Mouse (Mus musculus) neutrophil, adult 5-6 weeks (primary cell): ENCODE data around the gene Pgr. TPM values are rescaled to one million over a fixed set of nuclear protein-coding genes. Genes with fewer than 3 reads are reported as not detected.

ENCODE experiments used
- ATAC-seq: fragments of 151-379, 151-347 bp; 2 replicates; pipeline ENCODE4 v1.8.0; 2017; ENCODE audit warnings: mild to moderate bottlenecking, moderate TSS enrichment; ENCODE audit not compliant: insufficient number of reproducible peaks, poor library complexity, low FRiP score, severe bottlenecking; ENCODE audit errors: extremely low read depth
- total RNA-seq: library from RNA; stranded (forward); fragments of 200-1000 nt; gene quantifications from 2 replicates; pipeline ENCODE4 v1.2.3, GENCODE M21; 2017

Gene Pgr
- total RNA-seq = not detected in 2 replicates

DNA sequence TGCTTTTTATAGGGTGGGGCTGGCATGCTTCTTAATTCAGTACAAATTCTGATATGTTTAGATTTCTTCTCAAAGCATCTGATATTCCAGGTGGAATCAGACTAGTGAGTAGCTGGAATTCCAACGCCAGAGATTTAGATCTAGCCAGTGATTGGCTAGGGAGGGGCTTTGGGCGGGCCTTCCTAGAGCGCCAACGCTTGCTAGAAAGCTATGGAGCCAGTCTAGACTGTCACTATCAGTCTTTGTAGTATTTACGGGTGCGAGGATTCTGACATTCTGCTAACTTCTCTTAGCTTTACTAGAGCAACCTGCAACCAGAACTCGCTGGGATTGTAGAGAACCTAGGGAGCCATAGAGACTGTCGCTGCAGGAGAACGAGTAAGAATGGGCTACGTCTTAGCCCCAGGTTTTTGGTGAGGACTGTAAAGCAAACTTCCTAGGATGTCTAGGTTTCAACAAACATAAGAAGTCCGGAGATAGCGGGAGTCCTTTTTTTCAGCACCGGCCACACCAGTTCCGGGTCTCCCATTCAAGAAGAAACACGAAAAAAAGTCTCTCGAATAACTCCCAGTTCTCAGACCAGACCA, at the start of gene Pgr:
TSS of gene Pgr (plus strand) at position 218 of the 587 bp plus-strand sequence.
- no peak for ATAC-seq

DNA sequence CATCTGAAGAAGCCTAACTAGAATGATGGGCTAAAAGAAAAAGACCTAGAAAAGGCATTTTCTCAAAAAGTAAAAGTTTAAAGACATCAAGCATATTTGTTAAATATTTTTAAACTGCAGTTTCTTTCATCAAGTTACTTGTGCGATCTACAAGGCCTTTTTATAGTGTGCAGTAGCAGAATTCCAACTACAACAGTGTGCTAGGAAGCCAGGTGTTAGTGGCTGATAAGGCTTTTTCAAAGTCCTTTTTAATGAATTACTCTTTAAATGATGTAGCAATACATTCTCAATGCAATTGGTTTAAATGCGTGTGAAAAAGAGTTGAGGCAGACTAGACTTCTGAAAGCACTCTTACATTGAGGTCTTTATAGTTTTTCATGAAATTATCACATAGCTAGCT, 42.2 kb upstream of the Pgr start:
- ATAC-seq = no peak

DNA sequence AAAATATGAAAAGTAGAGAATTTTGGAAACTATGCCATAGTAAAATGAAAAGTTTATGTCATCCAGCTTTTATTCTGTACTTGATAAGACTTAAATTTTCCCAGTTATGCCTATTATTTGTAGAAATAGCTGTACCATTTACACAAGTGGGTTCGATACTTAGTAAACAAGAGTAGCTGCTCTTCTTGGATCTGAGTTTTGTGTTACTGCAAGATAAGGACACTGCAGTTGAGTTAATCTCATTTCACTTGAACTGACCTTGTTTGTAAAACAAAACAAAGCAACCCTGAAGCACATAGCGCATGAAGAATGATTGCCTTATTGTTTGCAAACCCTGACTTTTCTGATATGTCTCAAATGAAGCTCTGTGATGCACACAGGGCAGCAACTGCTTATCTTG, 31.1 kb upstream of the Pgr start:
- ATAC-seq = no peak

DNA sequence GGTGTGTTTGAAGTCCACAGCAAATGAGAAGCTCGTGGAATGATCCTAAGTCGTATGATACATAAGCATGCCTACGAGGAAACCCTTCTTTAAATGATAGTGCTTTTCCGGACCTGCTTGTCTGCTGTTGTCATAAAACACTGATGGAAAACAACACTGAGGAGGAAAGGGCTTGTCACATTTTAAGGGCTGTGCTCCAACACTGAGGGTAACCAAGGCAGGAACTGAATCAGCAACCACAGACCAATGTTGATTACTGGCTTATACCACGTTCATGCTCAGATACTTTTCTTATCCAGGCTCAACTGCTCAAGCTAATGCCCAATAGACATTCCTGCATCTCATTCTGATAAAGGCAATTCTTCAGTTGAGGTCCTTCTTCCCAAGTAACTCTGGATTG, 4.4 kb upstream of the Pgr start:
- ATAC-seq = no peak

DNA sequence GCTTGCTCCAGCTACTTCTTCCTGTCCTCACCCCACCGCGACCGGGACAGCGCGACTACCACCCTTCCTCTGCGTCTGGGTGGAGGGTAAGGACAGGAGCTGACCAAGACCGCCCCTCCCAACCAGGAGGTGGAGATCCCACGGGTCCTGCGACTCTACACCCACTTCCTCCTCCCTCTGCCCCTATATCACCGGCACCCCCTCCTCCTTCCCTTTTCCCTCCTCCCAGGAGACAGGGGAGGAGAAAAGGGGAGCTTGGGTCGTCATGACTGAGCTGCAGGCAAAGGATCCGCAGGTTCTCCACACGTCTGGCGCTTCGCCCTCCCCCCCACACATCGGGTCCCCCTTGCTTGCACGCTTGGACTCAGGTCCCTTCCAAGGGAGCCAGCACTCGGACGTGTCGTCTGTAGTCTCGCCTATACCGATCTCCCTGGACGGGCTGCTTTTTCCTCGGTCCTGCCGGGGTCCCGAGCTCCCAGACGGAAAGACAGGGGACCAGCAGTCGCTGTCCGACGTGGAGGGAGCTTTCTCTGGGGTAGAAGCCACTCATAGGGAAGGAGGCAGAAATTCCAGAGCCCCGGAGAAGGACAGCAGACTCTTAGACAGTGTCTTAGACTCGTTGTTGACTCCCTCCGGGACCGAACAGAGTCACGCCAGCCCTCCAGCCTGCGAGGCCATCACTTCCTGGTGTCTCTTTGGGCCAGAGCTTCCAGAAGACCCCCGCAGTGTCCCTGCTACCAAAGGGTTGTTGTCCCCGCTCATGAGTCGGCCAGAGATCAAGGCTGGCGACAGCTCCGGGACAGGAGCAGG, 775 bp downstream of the Pgr start:
- ATAC-seq = 0 out of 2 replicates have a peak, but pooled peaks have one; percentile 15

DNA sequence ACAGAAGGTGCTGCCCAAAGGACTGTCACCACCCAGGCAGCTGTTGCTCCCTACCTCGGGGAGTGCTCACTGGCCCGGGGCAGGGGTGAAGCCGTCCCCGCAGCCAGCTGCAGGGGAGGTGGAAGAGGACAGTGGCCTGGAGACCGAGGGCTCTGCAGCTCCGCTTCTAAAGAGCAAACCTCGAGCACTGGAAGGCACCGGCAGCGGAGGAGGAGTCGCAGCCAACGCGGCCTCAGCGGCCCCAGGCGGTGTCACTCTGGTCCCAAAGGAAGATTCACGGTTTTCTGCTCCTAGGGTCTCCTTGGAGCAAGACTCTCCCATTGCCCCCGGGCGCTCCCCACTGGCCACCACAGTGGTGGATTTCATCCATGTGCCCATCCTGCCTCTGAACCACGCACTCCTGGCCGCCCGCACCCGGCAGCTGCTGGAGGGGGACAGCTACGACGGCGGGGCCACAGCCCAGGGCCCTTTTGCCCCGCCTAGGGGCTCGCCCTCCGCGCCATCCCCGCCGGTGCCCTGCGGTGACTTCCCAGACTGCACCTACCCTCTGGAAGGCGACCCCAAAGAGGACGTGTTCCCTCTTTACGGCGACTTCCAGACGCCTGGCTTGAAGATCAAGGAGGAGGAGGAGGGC, 1.5 kb downstream of the Pgr start:
- 0 out of 2 replicates have a peak, but pooled peaks have one; percentile 6 for ATAC-seq

DNA sequence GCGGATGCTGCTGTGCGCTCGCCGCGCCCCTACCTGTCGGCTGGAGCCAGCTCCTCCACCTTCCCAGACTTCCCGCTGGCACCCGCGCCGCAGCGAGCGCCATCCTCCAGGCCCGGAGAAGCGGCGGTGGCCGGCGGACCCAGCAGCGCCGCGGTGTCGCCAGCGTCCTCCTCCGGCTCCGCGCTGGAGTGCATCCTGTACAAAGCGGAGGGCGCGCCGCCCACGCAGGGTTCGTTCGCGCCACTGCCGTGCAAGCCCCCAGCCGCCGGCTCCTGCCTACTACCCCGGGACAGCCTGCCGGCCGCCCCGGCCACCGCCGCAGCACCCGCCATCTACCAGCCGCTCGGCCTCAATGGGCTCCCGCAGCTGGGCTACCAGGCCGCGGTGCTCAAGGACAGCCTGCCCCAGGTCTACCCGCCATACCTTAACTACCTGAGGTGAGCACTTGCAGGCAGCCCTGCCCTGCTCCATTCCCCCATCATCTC, 2.1 kb downstream of the Pgr start:
- no peak for ATAC-seq

DNA sequence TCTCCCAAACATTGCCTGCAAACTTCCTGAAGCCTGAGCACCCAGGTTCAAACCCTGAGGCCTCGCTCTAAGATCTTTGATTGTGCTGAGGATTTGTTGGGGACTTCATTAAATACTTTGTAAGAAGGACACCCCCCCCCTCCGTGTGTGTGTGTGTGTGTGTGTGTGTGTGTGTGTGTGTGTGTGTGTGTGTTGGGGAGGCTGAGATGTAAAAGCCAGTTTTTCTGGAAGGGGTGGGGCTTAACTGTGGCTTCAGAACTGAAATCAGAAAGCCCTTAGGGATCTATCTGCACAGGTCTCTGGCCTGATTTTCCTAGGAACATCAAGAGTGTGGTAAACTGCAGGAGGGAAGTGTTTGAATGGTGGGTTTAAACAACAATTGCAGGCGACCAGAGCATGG, 2.6 kb downstream of the Pgr start:
- ATAC-seq = no peak

DNA sequence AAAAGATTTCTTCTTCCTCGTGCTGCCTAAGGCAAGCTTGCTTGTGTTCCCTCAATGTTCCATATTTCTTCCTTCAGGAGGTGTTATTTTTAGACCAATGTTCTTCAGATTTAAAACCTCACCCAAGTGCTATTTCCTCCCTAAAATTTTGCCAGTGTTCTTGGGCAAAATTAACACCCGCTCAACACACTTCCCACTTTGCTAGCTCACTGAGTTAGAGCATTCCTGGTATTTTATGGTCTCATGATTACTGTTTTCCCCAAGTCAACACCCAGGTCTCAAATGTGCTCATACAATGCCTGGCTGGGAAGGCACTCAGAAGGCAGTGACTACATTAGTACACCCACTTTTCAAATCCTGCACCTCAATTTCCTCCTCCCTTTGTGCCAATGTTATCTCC, 27.9 kb downstream of the Pgr start:
- ATAC-seq = no peak

DNA sequence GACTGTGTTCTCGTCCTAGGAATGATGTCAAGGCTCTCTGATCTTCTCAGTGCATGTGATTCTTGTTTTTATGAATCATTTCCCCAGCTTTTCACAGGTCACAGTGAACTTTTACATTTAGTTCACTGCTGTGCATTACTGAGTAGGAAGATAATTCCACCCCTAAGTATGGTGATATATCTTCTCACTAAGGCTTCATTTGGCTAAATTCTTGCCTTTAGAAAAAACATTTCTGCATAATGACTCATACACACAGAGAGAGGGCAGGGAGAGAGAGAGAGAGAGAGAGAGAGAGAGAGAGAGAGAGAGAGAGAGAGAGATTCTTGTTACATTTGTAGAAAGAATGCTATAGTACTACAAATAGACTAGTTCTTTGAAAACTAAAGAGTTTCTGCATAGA, 38.1 kb downstream of the Pgr start:
- ATAC-seq = no peak

DNA sequence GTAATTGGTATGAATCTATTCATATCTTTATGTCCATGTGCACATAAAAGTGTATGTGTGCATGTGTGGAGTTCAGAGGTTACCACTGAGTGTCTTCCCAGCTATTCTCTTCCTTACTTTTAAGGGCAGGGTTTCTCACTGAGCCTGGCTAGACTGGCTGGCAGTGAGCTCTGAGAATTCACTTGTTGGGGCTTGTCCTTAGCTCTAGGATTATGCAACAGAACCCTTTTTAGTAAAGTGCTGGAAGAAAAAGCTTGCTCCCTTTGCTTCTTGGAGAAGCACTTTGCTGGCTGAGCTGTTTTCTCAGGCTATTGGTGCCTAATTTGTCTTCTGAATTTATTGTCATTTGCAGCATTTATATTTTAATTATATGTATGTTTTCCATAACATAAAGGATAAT, 53.7 kb downstream of the Pgr start:
- no peak for ATAC-seq

DNA sequence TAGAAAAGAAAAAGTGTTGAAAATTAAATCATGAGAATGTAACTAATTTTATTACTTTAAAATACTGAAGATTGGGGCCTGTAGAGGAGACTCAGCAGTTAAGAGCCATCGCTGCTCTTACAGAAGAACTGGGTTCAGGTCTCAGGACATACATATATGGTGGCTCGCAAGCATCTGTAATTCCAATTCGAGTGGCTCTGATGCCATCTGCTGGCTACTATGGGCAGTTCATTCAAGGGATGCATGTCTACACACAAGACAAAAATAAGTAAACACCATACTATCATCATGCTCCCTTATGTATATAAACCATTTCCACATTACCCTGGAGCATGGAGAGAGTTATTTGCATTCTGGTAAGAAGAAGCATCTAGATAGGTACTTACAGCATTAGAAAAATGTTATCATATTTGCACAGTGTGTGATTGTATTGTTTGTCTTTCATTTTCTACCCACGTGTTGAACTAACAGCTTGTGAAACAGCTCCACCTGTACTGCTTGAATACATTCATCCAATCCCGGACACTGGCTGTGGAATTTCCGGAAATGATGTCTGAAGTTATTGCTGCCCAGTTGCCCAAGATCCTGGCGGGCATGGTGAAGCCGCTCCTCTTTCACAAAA, 65.0 kb downstream of the Pgr start:
- no peak for ATAC-seq

DNA sequence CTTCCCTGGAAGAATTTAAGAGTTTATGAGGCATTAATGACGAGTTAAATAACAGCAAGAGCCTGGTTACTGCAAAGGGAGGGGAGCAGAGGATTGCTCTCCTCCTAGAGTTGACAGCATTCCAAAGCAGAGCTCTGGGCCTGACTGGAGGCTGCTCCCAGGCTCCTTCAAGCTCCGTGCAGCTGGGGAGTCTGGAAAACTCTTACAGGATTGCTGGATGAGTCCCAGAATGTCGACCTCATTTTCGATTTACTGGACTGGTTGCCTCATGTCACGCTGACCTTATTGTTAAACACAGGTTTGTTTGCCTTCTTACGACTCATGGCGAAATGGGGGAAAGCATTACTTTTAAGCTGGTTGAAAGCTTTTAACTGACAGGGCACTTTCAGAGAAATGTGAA, 70.6 kb downstream of the Pgr start:
- no peak for ATAC-seq

DNA sequence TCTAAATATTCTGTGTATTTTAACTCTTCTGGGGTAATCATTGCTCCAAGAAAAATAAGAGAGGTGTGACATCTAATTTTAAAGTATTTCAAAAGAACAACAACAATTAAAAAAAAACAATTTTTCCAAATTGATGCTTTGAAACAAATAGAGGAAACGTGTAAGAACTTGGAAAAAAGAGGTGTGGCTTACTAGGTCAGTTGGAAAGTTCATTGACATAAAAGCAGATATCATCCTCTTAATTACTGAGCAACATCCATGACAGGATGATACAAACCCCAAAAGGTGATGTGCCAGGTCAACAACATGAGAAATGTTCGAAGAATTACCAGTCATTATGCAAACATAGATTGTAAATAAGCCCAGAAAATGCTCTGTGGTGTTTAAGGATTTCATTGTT, 71.9 kb downstream of the Pgr start, which contains the start of gene Gm16485:
TSS of gene Gm16485 (plus strand) at position 301 of the 400 bp plus-strand sequence.
- no peak for ATAC-seq

DNA sequence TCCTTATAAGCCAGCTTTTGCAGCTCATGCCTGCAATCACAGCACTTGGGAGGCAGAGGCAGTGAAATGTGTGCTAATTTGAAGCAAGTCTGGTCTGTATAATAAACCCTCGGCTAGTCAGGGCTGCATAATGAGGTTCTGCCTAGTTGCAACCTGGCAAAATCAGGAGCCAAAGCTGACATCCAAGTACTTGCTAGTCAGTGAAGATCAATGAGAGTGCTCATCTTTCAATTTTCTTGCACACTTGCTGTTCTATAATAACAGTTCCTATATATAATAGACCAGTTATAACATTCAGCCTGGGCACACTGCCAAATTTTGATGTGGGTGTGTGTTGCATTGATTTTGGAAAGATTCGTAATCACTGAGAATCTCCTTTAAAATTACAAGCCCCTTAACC, 78.1 kb downstream of the Pgr start:
- ATAC-seq = no peak

DNA sequence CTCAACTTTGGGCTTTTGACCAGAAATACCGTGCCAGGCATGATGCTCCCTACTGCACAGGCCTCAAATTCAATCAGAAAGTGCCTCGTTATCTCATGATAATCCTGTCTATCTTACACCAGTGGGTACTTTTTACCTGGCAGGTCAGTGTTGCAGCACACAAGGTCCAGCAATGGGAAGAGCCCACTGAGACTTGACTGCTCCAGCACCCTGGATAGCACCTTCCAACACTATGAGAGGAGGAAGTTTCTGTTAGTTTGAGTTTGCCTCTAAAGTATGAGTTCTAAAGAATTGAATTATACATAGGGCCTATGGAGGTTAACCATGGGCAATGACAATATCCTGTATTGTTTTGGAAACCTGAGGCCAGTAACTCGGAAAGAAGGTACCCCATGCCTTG, 82.7 kb downstream of the Pgr start:
- ATAC-seq = no peak

DNA sequence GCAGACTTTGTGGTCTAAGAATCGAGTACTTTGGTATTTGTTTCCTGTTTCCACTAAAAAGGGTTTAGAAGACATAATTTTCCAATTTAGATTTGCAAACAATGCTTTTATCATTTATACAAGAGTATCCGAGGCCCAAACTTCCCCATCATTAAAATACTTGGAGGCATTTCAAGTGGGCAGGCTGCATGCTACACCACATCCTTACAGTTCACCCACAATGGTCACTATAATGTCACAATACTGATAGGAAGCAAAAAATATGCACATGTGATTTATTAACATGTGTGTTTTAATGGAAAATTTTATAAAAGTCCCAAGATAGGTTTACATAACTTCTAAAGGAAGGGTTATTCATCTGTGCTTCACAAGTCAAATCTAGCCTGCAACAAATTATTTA, 96.9 kb downstream of the Pgr start:
- ATAC-seq = no peak

DNA sequence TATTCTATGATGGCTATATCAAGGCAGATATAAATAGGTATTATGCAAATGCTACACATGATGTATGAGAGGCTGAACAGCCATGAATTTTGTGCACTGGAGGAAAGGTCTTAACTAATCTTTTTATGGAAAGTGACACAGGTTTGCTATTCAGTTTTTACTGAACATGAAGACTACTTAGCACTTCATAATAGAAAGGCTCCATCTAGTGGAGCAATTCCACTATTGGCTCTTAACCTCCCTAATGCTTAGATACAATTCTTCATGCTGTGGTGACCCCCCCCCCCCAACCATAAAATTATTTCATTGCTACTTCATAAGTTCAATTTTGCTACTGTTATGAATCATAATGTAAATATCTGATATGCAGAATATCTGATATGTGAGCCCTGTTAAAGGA, 101.5 kb downstream of the Pgr start:
- no peak for ATAC-seq

DNA sequence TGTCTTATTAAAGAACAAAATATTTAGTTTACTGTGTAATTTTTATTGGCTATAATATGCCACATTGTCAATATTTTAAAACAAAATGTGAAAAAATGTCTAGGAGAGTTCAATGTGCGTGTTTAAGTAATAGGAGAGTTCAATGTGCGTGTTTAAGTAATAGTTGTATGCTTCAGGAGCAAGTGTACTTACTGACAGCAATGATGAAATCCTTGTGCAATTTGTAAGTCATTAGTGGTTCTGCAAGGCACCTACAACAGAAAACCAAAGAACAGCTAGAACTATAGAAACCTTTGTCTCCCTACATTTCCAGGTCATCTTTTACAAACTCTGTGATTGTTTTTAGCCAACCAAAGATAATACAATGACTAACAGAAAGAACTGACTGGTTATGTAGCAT, 115.5 kb downstream of the Pgr start:
- ATAC-seq = no peak
